Comparison of ENCODE assay signal across 8 mouse cellular contexts in the genomic region with DNA sequence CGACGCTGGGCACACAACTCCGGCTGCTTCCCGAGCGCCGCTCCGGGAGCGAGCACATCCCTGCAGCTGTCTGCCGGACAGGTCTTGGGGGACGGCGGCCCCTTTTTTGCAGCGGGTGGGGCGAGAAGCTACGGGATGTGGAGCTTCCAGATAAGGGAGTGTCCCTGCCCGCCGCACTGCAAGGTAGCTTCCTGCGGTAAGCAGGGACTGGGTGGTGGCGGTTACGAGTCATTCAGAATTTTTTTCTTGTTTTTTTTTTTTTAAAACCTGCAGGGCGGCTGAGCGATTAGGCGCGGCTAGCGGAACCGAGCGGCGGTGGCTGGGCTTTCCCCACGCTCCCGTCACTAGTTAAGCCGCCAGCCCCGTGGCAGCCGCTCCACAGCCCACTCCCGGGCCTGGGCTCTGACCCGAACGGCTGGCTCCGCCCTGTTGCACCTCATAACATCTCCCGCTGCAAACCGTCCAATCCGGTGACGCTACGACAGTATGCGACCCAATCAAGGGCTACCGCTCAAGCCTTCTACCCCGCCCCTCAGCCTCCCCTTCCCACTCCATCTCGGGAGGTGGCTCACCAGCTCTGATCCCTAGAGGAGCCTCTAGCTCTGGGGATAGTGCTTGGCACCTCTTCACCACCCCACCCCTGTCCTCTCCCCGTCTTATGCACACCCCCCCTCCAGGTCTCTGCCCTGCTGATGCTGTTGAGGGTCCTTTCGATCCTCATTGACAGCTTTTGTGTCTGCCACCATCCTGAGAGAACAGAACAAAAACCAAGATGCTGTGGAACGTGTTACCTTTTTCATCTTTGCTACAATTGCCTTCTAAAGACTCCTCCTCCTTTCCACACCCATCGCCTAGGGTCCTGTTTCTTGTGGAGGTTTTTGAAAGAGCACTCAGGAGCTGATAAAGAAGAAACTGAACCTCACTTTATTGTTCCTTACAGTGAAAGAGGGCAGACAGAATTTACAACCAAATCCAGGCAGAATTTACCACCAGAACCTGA. TPM values are rescaled to one million over a fixed set of nuclear protein-coding genes. Genes with fewer than 3 reads are reported as not detected.
A peak's percentile ranks its signal among the peaks of the same experiment; 100 is the strongest.
DNase-seq lines count a peak whose midpoint lies in the region; ATAC-seq lines count a peak whose summit lies in the region.

No protein-coding gene starts in this region.

- DNase-seq in B cell, adult 2 months = peak; percentile 85
- peak; percentile 100 for DNase-seq in brain, adult 2 months (ENCODE audit: low read depth, low spot score)
- DNase-seq in heart, embryonic 10.5 days (ENCODE audit: low spot score) = peak; percentile 98
- peak; percentile 97 for DNase-seq in liver
- peak; percentile 91 to 93 for DNase-seq in spleen, postnatal 4 days (ENCODE audit: low spot score in 2 of 2)

- H3K9ac ChIP-seq in kidney, embryonic 15.5 days = peak overlapping the region; percentile 88

- under 1% methylated on average over 49 of the region's 49 CpGs for WGBS in heart, embryonic 10.5 days
- WGBS in kidney, embryonic 15.5 days = under 1% methylated on average over 49 of the region's 49 CpGs

- H3K4me3 ChIP-seq in heart, embryonic 10.5 days = peak overlapping the region; percentile 91
- H3K4me3 ChIP-seq in kidney, embryonic 15.5 days (replicated peaks) = peak overlapping the region; percentile 90

- H3K27ac ChIP-seq in heart, embryonic 10.5 days = peak overlapping the region; percentile 100
- H3K27ac ChIP-seq in kidney, embryonic 15.5 days = peak overlapping the region; percentile 99

- peak; percentile 89 for ATAC-seq in erythroblast, adult 5-6 weeks (replicated peaks; ENCODE audit: low FRiP score, poor library complexity, severe bottlenecking)
- ATAC-seq in kidney, embryonic 15.5 days (replicated peaks; ENCODE audit: low FRiP score) = peak; percentile 95
- peak; percentile 93 for ATAC-seq in monocyte, adult 5-6 weeks (replicated peaks; ENCODE audit: insufficient number of reproducible peaks, low FRiP score, low TSS enrichment, poor library complexity, severe bottlenecking)

- H3K27me3 ChIP-seq in heart, embryonic 10.5 days (ENCODE audit: insufficient read depth, poor library complexity, severe bottlenecking) = no peaks in the 10 kb centered on the region
- no peaks in the 10 kb centered on the region for H3K27me3 ChIP-seq in kidney, embryonic 15.5 days

- peak overlapping the region; percentile 82 for H3K4me2 ChIP-seq in kidney, embryonic 15.5 days

- no peaks in the 10 kb centered on the region for H3K9me3 ChIP-seq in heart, embryonic 10.5 days
- H3K9me3 ChIP-seq in kidney, embryonic 15.5 days (replicated peaks) = no peaks in the 10 kb centered on the region

- H3K4me1 ChIP-seq in heart, embryonic 10.5 days = peaks cover 22% of the 10 kb centered on the region
- peaks cover 22% of the 10 kb centered on the region for H3K4me1 ChIP-seq in kidney, embryonic 15.5 days

- no peaks in the 10 kb centered on the region for H3K36me3 ChIP-seq in heart, embryonic 10.5 days
- H3K36me3 ChIP-seq in kidney, embryonic 15.5 days = no peaks in the 10 kb centered on the region

RNA-seq across cellular contexts. Expression of a gene that starts 0.8 kb away (rescaled TPM):
- 16.7 and 28.4 TPM in 2 replicates for total RNA-seq in erythroblast, adult 5-6 weeks (2015; ENCODE audit: low replicate concordance)
- 40.7 and 50.3 TPM in 2 replicates for total RNA-seq in erythroblast, adult 5-6 weeks (2017; ENCODE audit: low replicate concordance)
- polyA plus RNA-seq in heart, embryonic 10.5 days (2016; fragmentation: Nextera tagmentation; extraction: Ambion mirVana) = 15.2 and 18.7 TPM in 2 replicates
- polyA plus RNA-seq in kidney, embryonic 15.5 days (2015; fragmentation: Nextera tagmentation; extraction: Ambion mirVana) = 11.3 and 12.7 TPM in 2 replicates
- 11.1 to 28.0 TPM (median 16.4 TPM) in 3 replicates for total RNA-seq in monocyte, adult 5-6 weeks (2017)

Comparison
In these comparisons a context has a peak if more than half of its experiments do, and no peak if none do; other contexts are left out.
1. Peak in every context shown above with its lines: DNase-seq, ATAC-seq, H3K4me3 ChIP-seq and H3K27ac ChIP-seq.